Comparison of ENCODE assay signal across 8 mouse cellular contexts in the genomic region with DNA sequence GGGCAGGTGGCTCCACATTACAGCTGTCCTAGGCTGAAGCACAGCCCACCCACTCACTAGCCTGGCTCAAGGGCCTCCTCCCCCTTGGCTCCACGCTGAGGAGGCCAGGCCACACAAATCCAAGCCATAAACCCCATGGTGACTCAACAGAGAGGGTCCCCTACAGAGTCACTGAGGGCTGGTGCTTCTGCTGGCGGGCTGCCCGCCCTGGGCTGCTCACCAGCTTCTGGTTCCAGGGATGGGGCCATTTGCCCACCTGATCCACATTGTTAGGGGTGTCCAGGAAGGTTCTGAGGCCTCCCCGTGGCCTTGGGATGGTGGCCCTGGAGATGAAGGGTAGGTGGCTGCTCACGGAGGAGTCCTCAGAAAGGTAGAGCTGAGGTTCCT. TPM values are rescaled to one million over a fixed set of nuclear protein-coding genes. Genes with fewer than 3 reads are reported as not detected.
A peak's percentile ranks its signal among the peaks of the same experiment; 100 is the strongest.
DNase-seq lines count a peak whose midpoint lies in the region; ATAC-seq and TF ChIP-seq lines count a peak whose summit lies in the region.

No protein-coding gene starts in this region.

- peak overlapping the region; percentile 45 for H3K4me2 ChIP-seq in hindbrain, embryonic 12.5 days (replicated peaks)
- peak overlapping the region; percentile 39 for H3K4me2 ChIP-seq in midbrain, embryonic 14.5 days (ENCODE audit: low read length)

- no peaks in the 10 kb centered on the region for H3K9me3 ChIP-seq in embryonic facial prominence, embryonic 10.5 days
- no peaks in the 10 kb centered on the region for H3K9me3 ChIP-seq in hindbrain, embryonic 12.5 days (replicated peaks)
- H3K9me3 ChIP-seq in midbrain, embryonic 14.5 days (ENCODE audit: control insufficient read depth, low read length), result no peaks in the 10 kb centered on the region

- intact Hi-C loops in left cerebral cortex, postnatal 25 days (cut with DNase I), result loop anchor here (2.0 kb wide), 2 partner anchors 83 to 139 kb away; no protein-coding TSS in a partner anchor

- peak overlapping the region; percentile 49 for H3K9ac ChIP-seq in hindbrain, embryonic 12.5 days
- no peak overlapping the region; the same call in 1 of the 2 replicates for H3K9ac ChIP-seq in midbrain, embryonic 14.5 days (replicated peaks; ENCODE audit: low read length)

- H3K27ac ChIP-seq in layer of hippocampus, adult 2 months, result peak overlapping the region; percentile 93
- peak overlapping the region; percentile 88 for H3K27ac ChIP-seq in embryonic facial prominence, embryonic 10.5 days (replicated peaks)
- peak overlapping the region; percentile 81 for H3K27ac ChIP-seq in hindbrain, embryonic 12.5 days
- H3K27ac ChIP-seq in midbrain, embryonic 14.5 days (replicated peaks; ENCODE audit: low read depth, low read length), result peak overlapping the region; percentile 72

- H3K4me1 ChIP-seq in embryonic facial prominence, embryonic 10.5 days, result peaks cover 67% of the 10 kb centered on the region
- peaks cover 36% of the 10 kb centered on the region for H3K4me1 ChIP-seq in hindbrain, embryonic 12.5 days
- H3K4me1 ChIP-seq in midbrain, embryonic 14.5 days (ENCODE audit: control insufficient read depth, insufficient read depth, low read length), result peaks cover 24% of the 10 kb centered on the region

- no peak; the same call in 1 of the 2 replicates for ATAC-seq in hindbrain, embryonic 12.5 days (ENCODE audit: low FRiP score)
- 0 out of 2 replicates have a peak, but pooled peaks have one; percentile 9 for ATAC-seq in midbrain, embryonic 14.5 days (ENCODE audit: low FRiP score, low TSS enrichment)
- ATAC-seq in frontal cortex, adult (ENCODE audit: low TSS enrichment), result no peak

- TF ChIP-seq CTCF in layer of hippocampus, adult 2 months (conservative IDR thresholded peaks at IDR 0.05), result no peak

- no peaks in the 10 kb centered on the region for H3K36me3 ChIP-seq in embryonic facial prominence, embryonic 10.5 days (replicated peaks)
- H3K36me3 ChIP-seq in hindbrain, embryonic 12.5 days, result no peaks in the 10 kb centered on the region
- no peaks in the 10 kb centered on the region for H3K36me3 ChIP-seq in midbrain, embryonic 14.5 days (ENCODE audit: control insufficient read depth, insufficient read depth, low read length)

- H3K27me3 ChIP-seq in embryonic facial prominence, embryonic 10.5 days (replicated peaks; ENCODE audit: low read depth, poor library complexity, severe bottlenecking), result peaks cover 44% of the 10 kb centered on the region
- H3K27me3 ChIP-seq in hindbrain, embryonic 12.5 days, result peaks cover 15% of the 10 kb centered on the region
- 0 out of 2 replicates have a peak, but pooled peaks cover 4% of the 10 kb centered on the region for H3K27me3 ChIP-seq in midbrain, embryonic 14.5 days (ENCODE audit: control insufficient read depth, insufficient read depth, low read length)

- no peak for DNase-seq in layer of hippocampus, adult 2 months (ENCODE audit: low spot score in 2 of 2)
- no peak for DNase-seq in layer of hippocampus, adult 18-20 months (ENCODE audit: low spot score in 2 of 2)
- DNase-seq in embryonic facial prominence, embryonic 10.5 days (ENCODE audit: low spot score), result no peak
- no peak for DNase-seq in midbrain, embryonic 14.5 days
- DNase-seq in c-Kit-positive CD71-positive TER-119-positive erythroid progenitor cells, embryonic 14.5 days (ENCODE audit: low spot score), result no peak
- DNase-seq in left cerebral cortex, postnatal 25 days (ENCODE audit: low spot score in 2 of 2), result no peak

- peak overlapping the region; percentile 19; the same call in 1 of the 2 replicates for H3K4me3 ChIP-seq in layer of hippocampus, adult 2 months
- peak overlapping the region; percentile 48 for H3K4me3 ChIP-seq in embryonic facial prominence, embryonic 10.5 days
- 0 out of 2 replicates have a peak overlapping the region, but pooled peaks have one; percentile 13 for H3K4me3 ChIP-seq in hindbrain, embryonic 12.5 days
- no peak overlapping the region for H3K4me3 ChIP-seq in midbrain, embryonic 14.5 days (replicated peaks; ENCODE audit: low read depth, low read length)

- 65% methylated on average over 5 of the region's 5 CpGs for WGBS in embryonic facial prominence, embryonic 10.5 days
- WGBS in hindbrain, embryonic 12.5 days, result 58% methylated on average over 5 of the region's 5 CpGs
- 51% methylated on average over 5 of the region's 5 CpGs for WGBS in midbrain, embryonic 14.5 days

RNA-seq across cellular contexts. Expression of a gene that starts 7.6 kb away (rescaled TPM):
- 1 to 10 TPM; 4.9 to 5.4 TPM for total RNA-seq in layer of hippocampus, adult 2 months (2021)
- 1 to 10 TPM; 4.9 to 5.2 TPM for total RNA-seq in layer of hippocampus, adult 18-20 months (2021)
- 2.4 and 3.1 TPM in 2 replicates for polyA plus RNA-seq in embryonic facial prominence, embryonic 10.5 days (2016; fragmentation: Nextera tagmentation; extraction: Ambion mirVana)
- 1.9 and 2.2 TPM in 2 replicates for polyA plus RNA-seq in hindbrain, embryonic 12.5 days (2016; fragmentation: Nextera tagmentation; extraction: Ambion mirVana)
- polyA plus RNA-seq in midbrain, embryonic 14.5 days (2014; fragmentation: Nextera tagmentation; extraction: Ambion mirVana), result 0.87 and 1.0 TPM in 2 replicates
- total RNA-seq in left cerebral cortex, postnatal 25 days (2021), result 1 to 10 TPM; 6.8 to 7.0 TPM

RNA-seq across cellular contexts. Expression of a gene that starts 11.7 kb away (rescaled TPM):
- 10 to 100 TPM; 33.1 to 33.5 TPM for total RNA-seq in layer of hippocampus, adult 2 months (2021)
- 10 to 100 TPM; 32.1 to 32.5 TPM for total RNA-seq in layer of hippocampus, adult 18-20 months (2021)
- polyA plus RNA-seq in embryonic facial prominence, embryonic 10.5 days (2016; fragmentation: Nextera tagmentation; extraction: Ambion mirVana), result 134 and 135 TPM in 2 replicates
- 97.2 and 102 TPM in 2 replicates for polyA plus RNA-seq in hindbrain, embryonic 12.5 days (2016; fragmentation: Nextera tagmentation; extraction: Ambion mirVana)
- polyA plus RNA-seq in midbrain, embryonic 14.5 days (2014; fragmentation: Nextera tagmentation; extraction: Ambion mirVana), result 114 and 122 TPM in 2 replicates
- 10 to 100 TPM; 35.0 to 37.2 TPM for total RNA-seq in left cerebral cortex, postnatal 25 days (2021)

RNA-seq across cellular contexts. Expression of a gene that starts 34.3 kb away (rescaled TPM):
- total RNA-seq in layer of hippocampus, adult 2 months (2021), result 10 to 100 TPM; 36.7 to 40.8 TPM
- 10 to 100 TPM; 40.2 to 43.3 TPM for total RNA-seq in layer of hippocampus, adult 18-20 months (2021)
- 53.9 and 56.0 TPM in 2 replicates for polyA plus RNA-seq in embryonic facial prominence, embryonic 10.5 days (2016; fragmentation: Nextera tagmentation; extraction: Ambion mirVana)
- 38.9 and 40.6 TPM in 2 replicates for polyA plus RNA-seq in hindbrain, embryonic 12.5 days (2016; fragmentation: Nextera tagmentation; extraction: Ambion mirVana)
- polyA plus RNA-seq in midbrain, embryonic 14.5 days (2014; fragmentation: Nextera tagmentation; extraction: Ambion mirVana), result 38.5 and 42.7 TPM in 2 replicates
- total RNA-seq in left cerebral cortex, postnatal 25 days (2021), result 10 to 100 TPM; 36.7 to 38.6 TPM

RNA-seq across cellular contexts. Expression of a gene that starts 38.9 kb away (rescaled TPM):
- total RNA-seq in layer of hippocampus, adult 2 months (2021), result 1 to 10 TPM; 1.4 to 2.5 TPM
- total RNA-seq in layer of hippocampus, adult 18-20 months (2021), result 1 to 10 TPM in 1 of 2 experiments, under 1 TPM in 1; 0.94 to 1.9 TPM
- 87.6 and 94.6 TPM in 2 replicates for polyA plus RNA-seq in embryonic facial prominence, embryonic 10.5 days (2016; fragmentation: Nextera tagmentation; extraction: Ambion mirVana)
- 38.8 and 38.9 TPM in 2 replicates for polyA plus RNA-seq in hindbrain, embryonic 12.5 days (2016; fragmentation: Nextera tagmentation; extraction: Ambion mirVana)
- 1.4 and 2.2 TPM in 2 replicates for polyA plus RNA-seq in midbrain, embryonic 14.5 days (2014; fragmentation: Nextera tagmentation; extraction: Ambion mirVana)
- 1 to 10 TPM; 1.3 to 2.4 TPM for total RNA-seq in left cerebral cortex, postnatal 25 days (2021)
